Mouse (Mus musculus): ENCODE measurements around the gene Ifi207. TPM values are rescaled to one million over a fixed set of nuclear protein-coding genes. Genes with fewer than 3 reads are reported as not detected.

Ifi207 gene
- polyA plus RNA-seq (2012; ENCODE audit: low replicate concordance) = 0.62 and 1.4 TPM in 2 replicates

GRCm38 (mm10) chr1:173741656-173742055 is at the start of gene Ifi207:
Gene Ifi207, minus strand, starts transcription at chr1:173741747.

GRCm38 (mm10) chr1:173766848-173767617 is 25.5 kb upstream of the Ifi207 start, which contains the start of gene Ifi204:
Gene Ifi204, minus strand, starts transcription at chr1:173766943.

GRCm38 (mm10) chr1:173673458-173674097 is 68.0 kb downstream of the Ifi207 start, which contains the start of gene Ifi208:
Gene Ifi208, plus strand, starts transcription at chr1:173673675.

Other genes with a start within 250 kb of the Ifi207 start
- gene Ifi214, start 205.8 kb downstream of the Ifi207 start, polyA plus RNA-seq (2012; ENCODE audit: low replicate concordance) = 1.1 and 3.0 TPM in 2 replicates
- 0.13 and 0.17 TPM in 2 replicates for gene Ifi213, start 142.5 kb downstream of the Ifi207 start, polyA plus RNA-seq (2012; ENCODE audit: low replicate concordance)
- gene Ifi209, start 110.8 kb downstream of the Ifi207 start, polyA plus RNA-seq (2012; ENCODE audit: low replicate concordance) = 0.62 and 5.1 TPM in 2 replicates
- gene Ifi208, start 68.1 kb downstream of the Ifi207 start, polyA plus RNA-seq (2012; ENCODE audit: low replicate concordance) = 1.4 and 2.0 TPM in 2 replicates
- gene Ifi204, start 25.2 kb upstream of the Ifi207 start, polyA plus RNA-seq (2012; ENCODE audit: low replicate concordance) = 0.26 and 1.6 TPM in 2 replicates
- 0.35 and 0.53 TPM in 2 replicates for gene Ifi211, start 171.3 kb upstream of the Ifi207 start, polyA plus RNA-seq (2012; ENCODE audit: low replicate concordance)
- 35.2 and 52.3 TPM in 2 replicates for gene Mndal, start 200.7 kb upstream of the Ifi207 start, polyA plus RNA-seq (2012; ENCODE audit: low replicate concordance)
- 8.9 and 20.8 TPM in 2 replicates for gene Ifi203, start 200.9 kb upstream of the Ifi207 start, polyA plus RNA-seq (2012; ENCODE audit: low replicate concordance)
- gene Ifi202b, start 241.0 kb upstream of the Ifi207 start, polyA plus RNA-seq (2012; ENCODE audit: low replicate concordance) = 0.44 TPM in 1 of 2 replicates, not detected in the other